Mouse (Mus musculus) urinary bladder, postnatal 4 days (tissue): ENCODE measurements at regions not wholly inside any gene's neighbourhood (a gene's known extent, or its start where the extent isn't known, plus 50 kb on each side); places are given as distances from the start of the nearest gene placed in this dataset.
A peak's percentile ranks its signal among the peaks of the same experiment; 100 is the strongest.

Experiments
- DNase-seq, 2 experiments: peaks; one replicate each; pipeline ENCODE4 v3.0.0; 2021 to 2022; ENCODE audit warnings: low spot score in 2 of 2

DNA sequence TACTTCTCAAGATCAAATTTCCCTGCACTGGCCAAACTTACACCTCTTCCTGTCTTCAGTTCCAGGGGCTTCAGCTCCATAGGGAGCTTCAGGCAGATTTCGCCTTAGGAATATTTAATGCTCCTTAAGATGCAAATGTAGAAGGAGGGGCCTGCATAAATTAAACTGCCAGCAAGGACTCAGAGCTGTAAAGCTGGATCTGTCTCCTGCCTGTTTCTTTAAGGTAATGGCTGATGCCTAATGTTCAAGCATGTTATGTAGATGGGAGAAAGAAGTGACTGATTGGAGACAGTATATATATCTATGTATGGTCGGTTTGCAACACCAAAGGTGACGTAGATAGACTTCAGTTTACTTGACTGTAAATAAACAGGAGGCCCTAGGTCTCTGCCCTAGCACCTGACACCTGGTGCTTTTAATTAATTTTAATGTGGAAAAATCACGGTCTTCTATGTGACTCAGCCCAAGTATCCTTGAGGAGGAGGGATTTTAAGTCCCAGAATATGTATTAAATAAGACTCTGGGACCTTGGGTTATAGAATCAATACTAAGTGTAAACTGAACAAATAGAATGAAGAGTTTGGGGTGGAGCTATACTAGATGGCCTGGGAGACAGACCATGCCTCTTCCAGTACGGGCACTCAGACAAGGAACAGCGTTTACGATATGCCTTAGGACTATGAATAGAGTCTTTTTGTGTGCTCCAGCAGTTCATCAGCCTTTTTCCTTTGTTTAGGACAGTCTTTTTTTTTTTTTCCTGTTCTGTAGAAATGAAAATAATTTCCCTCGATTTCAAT, 651.7 kb upstream of the Lmcd1 start:
- DNase-seq, result no peak

DNA sequence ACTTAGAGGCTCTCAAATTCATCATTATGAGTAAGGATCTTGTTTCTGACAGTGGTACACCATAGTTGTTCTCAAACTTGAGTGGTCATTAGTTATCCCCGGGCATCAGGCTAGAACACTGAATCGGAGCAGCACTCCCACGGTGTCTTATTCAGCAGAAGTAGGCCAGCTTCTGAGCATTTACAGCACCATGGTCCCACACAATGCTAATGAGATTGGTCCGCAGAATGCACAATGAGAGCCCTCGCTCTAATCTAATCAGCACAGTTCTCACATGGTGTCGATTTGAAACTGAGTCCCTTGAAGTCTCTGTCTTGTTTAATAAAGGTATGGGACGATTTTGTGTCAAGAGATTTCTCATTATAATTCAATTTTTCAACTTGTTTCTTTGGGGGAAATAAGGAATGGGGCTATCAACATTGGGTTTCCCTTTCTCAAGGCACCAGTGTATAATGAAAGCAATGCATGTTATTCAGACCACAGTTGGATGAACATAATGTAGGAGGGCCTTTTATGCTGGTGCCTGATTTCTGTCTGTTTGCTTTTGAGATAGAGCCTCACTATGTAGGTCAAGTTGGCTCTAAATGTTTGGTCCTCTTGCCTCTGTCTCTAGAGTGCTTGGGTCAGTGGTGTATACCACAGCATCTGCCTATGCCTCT, 650.9 kb upstream of the Lmcd1 start:
- DNase-seq, result no peak

DNA sequence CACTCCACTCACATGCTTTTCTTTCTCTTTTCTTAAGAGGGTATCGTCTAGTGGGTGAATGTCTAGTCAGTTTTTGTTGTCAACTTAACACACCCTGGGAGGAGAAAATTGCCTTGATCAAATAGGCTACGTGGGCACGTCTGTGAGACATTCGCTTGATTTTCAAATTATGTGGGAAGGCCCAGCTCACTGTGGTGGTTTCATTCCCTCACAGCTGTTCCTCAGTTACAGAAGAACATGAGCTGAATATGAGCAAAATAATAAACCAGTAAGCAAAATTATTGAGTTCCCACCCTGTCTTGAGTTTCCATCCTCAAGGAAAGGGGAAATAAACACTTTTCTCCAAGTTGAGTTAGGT, 650.4 kb upstream of the Lmcd1 start:
- DNase-seq, result no peak

DNA sequence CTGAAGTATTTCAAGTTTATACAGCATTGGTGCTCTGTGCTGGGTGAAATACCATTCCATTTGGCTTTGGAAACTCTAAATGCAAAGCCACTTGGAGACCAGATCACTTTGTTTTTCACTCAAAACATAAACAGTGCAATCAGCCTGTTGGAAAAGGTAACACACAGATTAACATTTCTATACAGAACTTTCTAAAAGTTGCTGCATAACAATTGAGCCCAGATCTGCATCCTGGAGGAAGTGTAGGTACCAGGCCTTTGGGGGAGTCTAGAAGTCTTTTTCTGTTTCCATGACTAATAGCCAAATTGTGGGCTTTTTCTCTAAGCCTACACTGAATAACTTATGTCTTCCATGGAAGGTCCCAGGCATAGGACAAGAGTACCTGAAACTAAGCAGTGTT, 648.1 kb upstream of the Lmcd1 start:
- no peak for DNase-seq

DNA sequence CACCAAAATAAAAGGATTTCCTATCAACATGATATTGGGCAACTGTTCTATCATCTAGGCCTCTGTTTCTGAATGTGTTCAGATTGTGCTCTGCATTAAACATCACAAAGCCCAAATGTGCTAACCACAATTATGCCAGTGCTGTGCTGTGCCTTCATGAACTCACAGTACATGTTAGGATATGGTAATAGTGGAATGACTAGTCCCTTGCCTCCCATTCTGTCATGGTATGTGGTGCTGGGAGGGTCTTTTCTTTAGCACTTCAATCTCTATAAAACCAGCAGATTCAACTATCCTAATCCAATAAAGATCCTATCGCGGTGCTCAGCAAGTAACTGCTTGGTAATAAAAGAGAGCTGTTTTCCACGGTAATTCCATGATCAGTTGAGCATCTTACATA, 620.8 kb upstream of the Lmcd1 start:
- DNase-seq, result no peak

DNA sequence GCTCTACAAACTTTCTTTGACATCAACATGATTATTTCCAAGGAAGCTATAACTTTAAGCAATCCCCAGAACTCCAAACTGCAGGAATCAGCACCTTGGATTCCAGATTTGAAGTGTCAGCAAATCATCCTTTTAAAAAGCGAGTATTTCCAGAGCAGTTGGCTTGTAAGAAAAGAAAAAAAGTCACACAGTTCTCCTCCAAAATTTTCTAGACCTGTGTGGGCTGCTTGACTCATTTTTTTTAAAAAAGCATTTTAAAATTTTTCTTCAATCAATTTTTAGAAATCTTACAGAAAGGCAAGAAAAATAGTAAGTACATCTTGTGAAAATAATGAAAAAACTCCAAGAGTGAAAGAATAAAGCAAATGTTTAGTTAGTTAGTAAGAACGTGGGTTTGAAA, 613.6 kb upstream of the Lmcd1 start:
- no peak for DNase-seq

DNA sequence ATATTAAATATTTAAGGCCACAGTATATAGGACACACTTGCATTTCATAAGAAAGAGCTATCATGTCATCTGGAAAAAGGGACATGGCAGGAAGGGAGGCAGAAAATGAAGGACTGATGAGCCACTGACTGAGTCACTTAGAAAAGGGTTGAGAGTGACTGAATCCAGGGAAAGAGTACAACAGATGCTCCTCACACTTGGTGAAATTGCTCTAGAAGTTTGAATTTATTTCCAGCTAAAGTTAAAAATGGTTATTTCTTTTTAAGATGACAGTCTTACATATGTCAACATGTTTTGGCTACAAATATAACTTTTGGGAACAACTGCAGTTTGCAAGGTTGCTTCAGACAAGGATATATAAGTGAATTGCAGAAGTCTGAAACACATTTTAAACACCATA, 609.0 kb upstream of the Lmcd1 start:
- DNase-seq, result no peak

DNA sequence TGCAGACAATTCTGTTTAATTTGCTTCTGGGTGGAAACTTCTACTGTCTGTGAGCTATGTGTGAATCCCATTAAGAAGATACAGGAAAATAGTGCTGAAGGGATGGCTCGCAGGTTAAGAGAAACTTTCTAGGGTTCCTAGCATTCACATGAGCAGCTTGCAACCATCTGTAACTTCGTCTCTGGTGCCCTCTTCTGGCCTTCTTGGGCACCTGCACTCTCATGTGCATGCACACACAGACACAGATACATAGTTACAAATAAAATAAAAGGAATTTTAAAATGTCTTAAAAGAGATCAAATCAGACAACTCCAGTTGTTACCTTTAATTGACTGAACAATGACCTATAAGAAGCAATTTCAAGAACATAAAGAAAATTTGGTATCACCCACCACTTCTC, 588.6 kb upstream of the Lmcd1 start:
- no peak for DNase-seq

DNA sequence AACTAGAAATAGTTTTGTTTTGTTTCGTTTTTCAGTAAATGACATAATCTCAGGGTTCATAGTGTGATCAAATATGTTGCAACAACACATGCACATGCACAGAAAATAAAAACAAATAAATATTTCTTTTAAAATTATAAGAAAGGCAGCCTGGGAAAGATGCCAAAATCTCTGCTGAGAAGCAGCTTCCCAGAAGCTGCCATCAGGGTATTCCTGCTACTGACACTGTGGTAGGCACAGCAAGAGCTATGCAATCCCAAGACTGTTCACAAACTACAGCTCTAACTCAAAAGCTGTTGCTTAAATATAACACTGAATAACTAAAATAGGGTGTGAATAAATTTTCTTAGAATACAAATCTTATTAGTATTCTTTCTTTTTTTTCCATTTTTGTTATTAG, 570.7 kb upstream of the Lmcd1 start:
- no peak for DNase-seq

DNA sequence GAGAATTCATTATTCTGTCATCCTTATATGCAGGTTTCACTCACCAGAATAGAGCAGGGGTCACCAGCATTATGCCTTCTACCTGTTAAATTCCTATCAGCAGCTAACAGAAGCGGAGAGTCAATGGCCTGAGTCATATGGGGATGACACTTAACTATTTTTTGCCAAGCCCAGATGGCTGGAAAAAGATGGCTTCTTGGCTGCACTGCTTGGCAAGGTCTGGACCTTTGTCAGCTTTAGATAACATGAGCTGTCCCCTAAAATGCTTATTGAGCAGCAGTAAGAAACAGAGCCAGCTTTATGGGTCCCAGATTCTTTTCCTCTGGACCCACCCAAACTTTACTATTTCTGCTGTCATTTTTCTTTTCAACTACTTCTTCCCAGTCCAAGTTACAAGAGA, 565.3 kb upstream of the Lmcd1 start:
- no peak for DNase-seq

DNA sequence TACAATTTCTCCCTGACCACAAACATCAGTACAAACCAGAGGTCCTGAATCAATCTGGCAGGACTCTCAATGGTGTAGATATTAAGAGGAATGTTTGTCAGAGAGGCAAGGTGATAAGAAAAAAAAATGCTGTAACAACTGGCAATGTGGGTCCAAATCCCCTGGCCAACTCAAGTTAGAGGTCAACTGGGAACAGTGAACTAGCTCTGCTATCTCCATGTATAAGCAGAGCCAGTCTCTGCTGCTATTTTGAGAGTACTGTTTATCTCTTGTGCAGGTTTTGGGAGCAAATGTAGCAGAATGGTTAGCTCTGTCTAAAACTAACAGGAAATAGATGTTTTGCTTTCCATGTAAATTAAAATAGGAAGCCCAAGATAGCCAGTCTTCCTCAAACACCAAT, 547.6 kb upstream of the Lmcd1 start:
- no peak for DNase-seq

DNA sequence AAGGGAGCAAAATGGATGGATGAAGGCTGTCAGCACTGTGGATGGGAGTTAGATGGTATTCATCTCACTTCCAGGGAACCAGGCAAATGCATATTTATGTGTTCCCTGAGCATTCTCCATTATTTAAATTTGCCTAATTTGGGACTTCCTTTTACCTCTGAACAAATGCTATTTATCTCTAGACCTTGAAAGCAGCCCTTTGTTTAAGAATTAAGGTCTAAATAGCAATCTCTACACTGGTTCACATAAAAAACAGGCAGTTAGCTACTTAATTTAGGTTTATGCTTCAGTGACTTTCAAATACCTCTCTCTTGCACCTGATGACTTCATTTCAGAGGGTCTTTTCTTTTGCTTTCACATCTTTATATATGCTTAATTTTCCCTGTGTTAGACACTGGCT, 543.2 kb upstream of the Lmcd1 start:
- no peak for DNase-seq

DNA sequence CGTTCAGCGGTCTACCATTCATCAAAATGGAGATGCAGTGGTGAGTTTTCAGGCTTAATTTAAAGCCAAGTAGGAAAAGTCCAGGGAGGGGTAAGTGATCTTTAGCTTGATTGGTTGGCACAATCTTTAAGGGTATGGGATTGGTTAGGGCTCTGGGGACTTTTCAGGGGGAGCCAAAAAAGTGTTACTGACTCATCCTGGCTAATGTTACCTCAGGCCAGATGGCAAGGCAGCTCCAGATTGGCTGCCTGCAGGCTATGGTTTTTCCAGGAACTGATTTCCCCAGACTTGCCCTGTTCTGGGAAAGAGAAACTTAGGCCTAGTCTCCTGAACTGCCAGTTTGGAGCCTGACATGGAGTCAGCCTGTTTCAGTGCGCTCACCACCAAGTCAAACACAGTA, 539.6 kb upstream of the Lmcd1 start:
- DNase-seq, result no peak

DNA sequence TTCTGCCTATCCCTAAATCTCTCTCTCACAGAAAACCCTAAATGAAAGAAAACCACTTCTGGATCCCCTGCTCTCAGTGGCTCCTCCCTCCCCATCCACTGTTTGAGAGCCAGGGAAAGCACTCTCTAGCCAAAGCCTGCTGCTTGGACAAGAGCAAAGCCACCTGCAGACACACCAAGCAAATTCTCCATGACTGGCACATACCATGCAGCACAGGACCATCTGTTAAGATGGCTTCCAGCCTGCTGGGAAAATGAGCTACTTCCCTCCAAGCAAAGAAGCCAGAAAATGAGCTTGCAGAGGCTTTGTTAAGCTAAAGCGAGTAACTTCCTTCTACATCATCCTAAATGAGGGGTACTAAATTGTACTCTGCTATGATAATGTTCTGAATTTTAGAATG, 534.6 kb upstream of the Lmcd1 start:
- DNase-seq, result no peak

DNA sequence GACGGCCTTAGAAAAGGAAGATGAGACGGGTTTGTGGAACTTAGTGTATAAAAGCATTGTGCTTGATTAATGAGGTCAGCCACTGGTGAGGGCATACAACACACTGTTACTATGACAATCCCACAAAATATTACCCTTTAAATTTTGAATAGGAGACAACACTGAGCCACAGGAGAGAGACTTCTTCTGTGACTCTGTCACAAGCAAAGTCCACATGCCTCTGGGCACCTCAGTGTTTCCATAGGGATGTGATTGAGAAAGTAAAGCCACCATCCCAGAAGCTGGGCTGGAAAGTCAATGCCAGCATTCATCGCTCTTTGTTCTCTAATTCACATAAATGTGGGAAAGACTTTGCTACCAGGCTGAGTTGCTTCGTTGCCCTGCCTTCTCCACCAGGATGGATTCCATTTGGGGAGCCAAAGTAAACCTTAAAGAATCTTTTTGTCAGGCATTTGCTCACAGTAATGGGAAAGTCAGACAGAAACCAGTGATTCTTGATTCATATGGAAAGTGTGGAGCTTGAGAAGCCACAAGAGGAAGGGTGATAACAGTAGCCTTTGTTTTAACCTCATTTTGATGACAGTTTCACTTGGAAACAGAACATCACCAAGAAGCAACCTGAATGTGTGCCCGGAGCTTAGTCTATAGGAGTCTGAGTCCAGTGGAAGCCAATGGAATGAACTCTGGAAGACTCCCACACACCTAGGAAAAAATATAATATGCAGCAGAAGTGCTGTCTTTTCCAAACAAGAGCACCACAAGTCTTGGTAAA, 491.7 kb upstream of the Lmcd1 start:
- DNase-seq, result no peak

DNA sequence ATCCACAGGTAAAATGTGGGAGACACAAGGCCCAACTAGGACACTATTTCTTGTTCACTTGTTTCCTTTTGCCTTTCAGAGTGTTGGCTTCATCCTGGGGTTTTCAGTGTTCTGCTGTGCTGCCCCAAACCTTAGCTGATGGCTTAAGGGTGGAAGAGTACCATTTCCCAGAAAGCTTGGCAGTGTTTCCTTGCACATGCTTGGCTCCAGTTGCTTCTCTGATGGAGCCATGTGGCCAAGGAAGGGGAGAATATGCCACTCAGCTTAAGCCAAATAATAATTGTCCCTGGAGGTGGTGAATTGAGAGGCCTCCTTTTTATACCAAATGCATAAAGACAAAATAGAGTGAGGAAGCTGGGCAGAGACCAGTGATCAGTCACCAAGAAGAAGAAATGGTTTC, 464.9 kb upstream of the Lmcd1 start:
- no peak for DNase-seq

DNA sequence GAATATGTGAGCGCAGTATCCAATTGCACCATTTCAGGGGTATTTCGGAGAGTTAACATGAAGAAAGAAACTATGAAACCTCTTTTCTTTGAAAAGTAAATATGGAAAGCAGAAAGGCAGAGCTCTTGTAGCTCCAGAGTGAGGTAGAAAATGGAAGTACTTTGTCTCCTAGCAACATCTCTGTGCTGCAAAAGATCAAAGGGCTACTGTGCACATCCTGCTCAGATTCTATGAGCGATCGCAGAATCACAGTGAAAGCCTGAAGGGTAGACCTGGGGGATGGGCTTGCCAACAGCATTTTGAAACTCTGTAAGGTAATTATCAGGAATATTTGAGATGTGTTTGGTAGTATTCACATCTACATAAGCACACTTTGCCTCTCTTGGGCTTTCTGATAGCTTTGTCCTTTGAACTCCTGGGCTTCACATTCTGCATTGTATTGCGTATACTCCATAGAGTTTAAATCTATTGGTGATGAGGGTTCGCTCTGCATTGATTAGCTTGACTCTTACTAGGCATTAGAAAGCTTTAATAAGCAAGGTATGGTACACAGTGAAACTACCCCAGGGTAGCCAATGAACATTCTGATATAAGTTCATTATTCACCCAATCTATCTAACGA, 459.5 kb upstream of the Lmcd1 start:
- DNase-seq, result no peak

DNA sequence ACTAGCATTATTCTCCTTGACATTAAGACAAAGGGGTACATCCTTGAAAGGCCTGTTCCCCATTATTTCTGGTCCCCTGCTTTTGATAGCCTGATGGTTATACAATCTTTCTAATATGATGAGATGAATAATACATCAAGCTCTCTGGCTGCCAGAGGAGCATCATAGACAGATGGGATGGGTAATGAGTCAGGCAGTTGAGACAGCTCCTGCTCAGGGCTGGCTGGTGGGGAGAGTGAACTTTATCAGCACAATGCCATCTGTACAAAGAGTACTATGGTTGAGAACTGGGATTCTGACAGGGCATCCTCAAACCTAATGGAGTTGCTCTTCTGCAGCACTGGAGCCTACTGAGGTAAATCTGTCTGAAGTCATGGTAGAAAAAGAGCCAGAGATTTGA, 458.4 kb upstream of the Lmcd1 start:
- no peak for DNase-seq

DNA sequence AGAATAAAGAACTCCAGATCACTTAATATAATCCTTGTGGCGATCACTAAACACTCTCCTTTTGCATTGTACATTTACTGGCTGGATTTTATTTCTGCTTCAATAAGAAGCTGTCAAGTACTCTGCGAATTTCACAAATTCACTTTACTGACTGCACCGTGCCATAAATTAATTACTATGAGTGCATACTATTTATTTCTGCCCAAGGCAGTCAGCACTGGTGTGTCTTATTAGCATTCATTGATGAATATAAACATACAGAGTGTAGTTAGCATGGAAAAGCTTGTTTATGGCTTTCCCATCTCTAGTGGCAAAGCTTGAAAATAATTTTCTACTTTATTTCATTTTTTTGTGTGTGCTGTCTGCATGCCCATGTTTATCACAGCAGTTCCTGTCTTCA, 453.3 kb upstream of the Lmcd1 start:
- no peak for DNase-seq

DNA sequence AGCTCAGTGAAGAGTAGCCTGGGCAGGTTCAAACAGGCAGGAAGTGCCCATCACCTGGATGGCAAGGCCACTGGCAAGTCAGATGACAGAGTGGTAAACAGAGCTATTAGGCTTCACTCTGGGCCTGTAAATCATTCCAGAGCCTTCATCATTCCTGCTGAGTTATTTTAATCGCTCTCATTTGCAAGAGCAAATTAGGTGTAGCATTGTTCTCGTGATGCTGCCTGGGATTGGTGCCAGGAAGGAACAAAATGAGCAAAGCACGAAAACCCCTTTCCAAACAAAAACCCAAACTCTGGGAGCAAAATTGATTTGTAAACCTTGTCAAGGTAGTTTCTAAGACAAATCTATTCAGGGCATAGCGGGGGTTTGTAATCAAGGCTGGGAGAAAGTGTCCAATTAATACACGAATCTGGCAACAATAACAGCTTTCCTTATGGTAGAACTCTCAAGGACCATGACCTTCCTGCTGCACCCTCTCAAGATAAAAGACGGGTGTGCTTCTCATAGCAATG, 429.2 kb upstream of the Lmcd1 start:
- DNase-seq, result no peak

DNA sequence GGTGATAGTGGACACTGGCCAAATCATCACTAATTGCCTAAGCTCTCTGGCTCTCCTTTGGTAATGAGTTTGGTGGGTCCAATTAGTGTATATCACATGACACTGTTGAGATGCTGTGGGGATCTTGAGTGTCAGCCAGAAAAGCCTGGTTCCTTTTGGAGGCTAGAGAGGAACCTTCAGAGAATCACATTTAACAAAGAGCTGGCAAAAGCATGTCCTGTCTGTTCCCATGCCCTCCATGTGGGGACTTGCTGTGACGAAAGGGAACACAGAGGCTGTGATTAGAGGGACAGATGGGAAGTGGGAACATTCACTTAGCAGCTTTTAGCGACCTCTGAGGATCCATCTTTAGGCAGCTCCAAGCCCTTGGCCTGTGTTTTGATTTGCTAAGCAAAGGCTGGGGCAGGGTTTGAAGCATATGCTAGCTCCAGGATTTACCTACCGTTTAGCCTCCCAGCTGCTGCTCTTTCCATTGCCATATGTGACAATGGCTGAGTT, 407.4 kb upstream of the Lmcd1 start:
- peak in 1 of 2 experiments; percentile 18 for DNase-seq

DNA sequence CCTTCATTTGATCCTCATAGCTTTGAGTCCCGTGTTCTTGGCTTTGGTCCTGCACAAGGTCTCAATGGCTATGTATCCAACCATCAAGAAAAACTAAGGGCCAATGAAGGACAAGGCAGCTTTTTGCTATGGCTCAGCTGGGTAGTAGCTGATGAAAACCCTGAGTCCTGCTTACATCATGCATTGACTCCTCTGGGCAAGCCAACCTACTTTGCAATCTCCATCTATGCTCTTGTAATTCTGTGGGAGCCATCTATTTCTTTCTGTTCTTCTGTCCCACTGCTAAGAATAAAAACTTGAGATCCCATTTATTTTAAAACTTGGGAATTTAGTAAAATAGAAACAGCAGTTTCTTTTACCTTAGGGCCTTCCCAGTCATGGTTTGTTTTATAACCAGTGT, 391.0 kb upstream of the Lmcd1 start:
- no peak for DNase-seq
